Mouse (Mus musculus): ENCODE results near the gene Rnf8.

- TF ChIP-seq CTCF (IDR thresholded peaks at IDR 0.05; ENCODE audit: insufficient read depth, low read length) = peak; percentile 93
- TF ChIP-seq POLR2A (IDR thresholded peaks at IDR 0.05; ENCODE audit: borderline replicate concordance, extremely low read depth, low read depth, low read length) = no peak
Observed at GRCm38 (mm10) chr17:29603283-29603682, 11.3 kb upstream of the Rnf8 start.
